Mouse (Mus musculus) spleen, adult 2 months (tissue): ENCODE measurements around the gene Rangrf.

Experiments
- CTCF ChIP-seq: fragments of 200-500 bp; IDR thresholded peaks from 2 replicates; pipeline ENCODE4 v1.5.1; 2011; ENCODE audit warnings: mild to moderate bottlenecking, inconsistent platforms; ENCODE audit not compliant: insufficient read depth, insufficient read length, insufficient replicate concordance; ENCODE audit errors: extremely low read depth
- POLR2A ChIP-seq: fragments of 200-500 bp; IDR thresholded peaks from 2 replicates; pipeline ENCODE4 v1.6.1; 2011; ENCODE audit warnings: low read depth, low read length, inconsistent platforms

- TF ChIP-seq CTCF (no peak), POLR2A (no peak)
Measured at GRCm38 (mm10) chr11:69009508-69009907, 34.5 kb upstream of the Rangrf start.
